Mouse (Mus musculus) midbrain, embryonic 12.5 days (tissue): ENCODE results near the gene Coq10a. TPM values are rescaled to one million over a fixed set of nuclear protein-coding genes. Genes with fewer than 3 reads are reported as not detected.

ENCODE experiments used
- ATAC-seq: fragments of 200-750 bp; cut with Nextera tagmentation; 2 replicates; pipeline ENCODE4 v1.8.0; 2017; ENCODE audit warnings: low read depth, moderate TSS enrichment, moderate library complexity; ENCODE audit not compliant: low FRiP score
- H3K27ac ChIP-seq: fragments of 300-500 bp; sonication (generic); replicated peaks from 2 replicates; pipeline ENCODE4 v1.5.1; 2016; ENCODE audit warnings: mild to moderate bottlenecking
- H3K27me3 ChIP-seq: fragments of 300-500 bp; sonication (generic); 2 replicates; pipeline ENCODE4 v1.6.1; 2016; ENCODE audit warnings: mild to moderate bottlenecking
- H3K36me3 ChIP-seq: fragments of 300-500 bp; sonication (generic); 2 replicates; pipeline ENCODE4 v1.6.1; 2016
- H3K4me1 ChIP-seq: fragments of 300-500 bp; sonication (generic); 2 replicates; pipeline ENCODE4 v1.6.1; 2016
- H3K4me2 ChIP-seq: fragments of 300-500 bp; sonication (generic); replicated peaks from 2 replicates; pipeline ENCODE4 v1.6.1; 2016; ENCODE audit warnings: mild to moderate bottlenecking, moderate library complexity
- H3K4me3 ChIP-seq: fragments of 300-500 bp; sonication (generic); 2 replicates; pipeline ENCODE4 v1.5.1; 2016; ENCODE audit warnings: mild to moderate bottlenecking
- H3K9ac ChIP-seq: fragments of 300-500 bp; sonication (generic); replicated peaks from 2 replicates; pipeline ENCODE4 v1.6.1; 2016; ENCODE audit warnings: mild to moderate bottlenecking, moderate library complexity
- H3K9me3 ChIP-seq: fragments of 300-500 bp; sonication (generic); 2 replicates; pipeline ENCODE4 v1.6.1; 2016; ENCODE audit warnings: mild to moderate bottlenecking
- WGBS: fragments of 180-500 bp; shearing (Covaris S2); methylation state at CpG from one replicate; pipeline ENCODE4 v1.1.7; 2016; 5-methylcytosine and 5-hydroxymethylcytosine counted together
- microRNA-seq: library from miRNA; unstranded; fragments of <30 nt; microRNA quantifications from one replicate; pipeline ENCODE4, GENCODE M21; 2017
- polyA plus RNA-seq: library from polyadenylated mRNA; unstranded; fragments of >200 nt; fragmentation: Nextera tagmentation; extraction: Ambion mirVana; gene quantifications from 2 replicates; pipeline ENCODE4 v1.2.1, GENCODE M21; 2016

The Coq10a gene
- polyA plus RNA-seq, 1 experiment from 2014 or later, result 28.6 TPM

GRCm38 (mm10) chr10:128315578-128315977, 53.2 kb downstream of the Coq10a start:
- Histone ChIP-seq H3K4me1 (no peaks in the 10 kb centered on the region), H3K9me3 (no peaks in the 10 kb centered on the region), H3K36me3 (peaks cover 91% of the 10 kb centered on the region), H3K4me2 (no peak overlapping the region), H3K27ac (no peak overlapping the region), H3K4me3 (no peak overlapping the region), H3K9ac (no peak overlapping the region), H3K27me3 (no peaks in the 10 kb centered on the region)
- no peak for ATAC-seq
- WGBS, result 94% methylated on average over 8 of the region's 8 CpGs

Small RNA genes lying within 50 kb of the gene (microRNA-seq; reads per million reads assigned to microRNA genes)
- gene Gm25361 (not detected), gene Gm26308 (not detected), gene Mir6914 (not detected), gene Mir6915 (3.9 reads per million, percentile 15 among the genes with 10 or more reads in this experiment)

Other genes starting within 250 kb of the Coq10a start
- 19.6 and 21.6 TPM in 2 replicates for gene Rbms2, start 188.7 kb downstream of the Coq10a start, polyA plus RNA-seq
- 0.71 and 0.91 TPM in 2 replicates for gene Gls2, start 174.5 kb downstream of the Coq10a start, polyA plus RNA-seq
- 21.4 and 24.1 TPM in 2 replicates for gene Spryd4, start 157.2 kb downstream of the Coq10a start, polyA plus RNA-seq
- 0.13 TPM in 1 of 2 replicates, not detected in the other for gene Mip, start 143.2 kb downstream of the Coq10a start, polyA plus RNA-seq
- gene Timeless, start 136.9 kb downstream of the Coq10a start, polyA plus RNA-seq, result 54.9 and 58.4 TPM in 2 replicates
- 0.21 and 0.92 TPM in 2 replicates for gene Apon, start 114.9 kb downstream of the Coq10a start, polyA plus RNA-seq
- not detected in 2 replicates for gene Apof, start 100.3 kb downstream of the Coq10a start, polyA plus RNA-seq
- gene Stat2, start 98.4 kb downstream of the Coq10a start, polyA plus RNA-seq, result 23.8 and 24.1 TPM in 2 replicates
- gene Il23a, start 70.2 kb downstream of the Coq10a start, polyA plus RNA-seq, result not detected in 2 replicates
- gene Pan2, start 65.7 kb downstream of the Coq10a start, polyA plus RNA-seq, result 39.8 and 41.7 TPM in 2 replicates
- gene Cnpy2, start 46.5 kb downstream of the Coq10a start, polyA plus RNA-seq, result 219 and 220 TPM in 2 replicates
- 205 and 209 TPM in 2 replicates for gene Cs, start 31.3 kb downstream of the Coq10a start, polyA plus RNA-seq
- 12.9 and 13.5 TPM in 2 replicates for gene Ankrd52, start 8.1 kb upstream of the Coq10a start, polyA plus RNA-seq
- gene Slc39a5, start 32.2 kb upstream of the Coq10a start, polyA plus RNA-seq, result not detected in 2 replicates
- gene Nabp2, start 42.5 kb upstream of the Coq10a start, polyA plus RNA-seq, result 127 and 147 TPM in 2 replicates
- gene Rnf41, start 42.7 kb upstream of the Coq10a start, polyA plus RNA-seq, result 57.6 and 60.7 TPM in 2 replicates
- 188 and 202 TPM in 2 replicates for gene Smarcc2, start 90.3 kb upstream of the Coq10a start, polyA plus RNA-seq
- gene Myl6, start 125.1 kb upstream of the Coq10a start, polyA plus RNA-seq, result 747 and 793 TPM in 2 replicates
- gene Myl6b, start 129.7 kb upstream of the Coq10a start, polyA plus RNA-seq, result 2.7 and 3.0 TPM in 2 replicates
- gene Esyt1, start 156.9 kb upstream of the Coq10a start, polyA plus RNA-seq, result 25.6 and 26.6 TPM in 2 replicates
- gene Zc3h10, start 178.8 kb upstream of the Coq10a start, polyA plus RNA-seq, result 20.1 and 22.5 TPM in 2 replicates
- 2,391 and 2,602 TPM in 2 replicates for gene Rpl41, start 180.3 kb upstream of the Coq10a start, polyA plus RNA-seq
- 164 and 170 TPM in 2 replicates for gene Pa2g4, start 197.0 kb upstream of the Coq10a start, polyA plus RNA-seq
- gene Erbb3, start 220.7 kb upstream of the Coq10a start, polyA plus RNA-seq, result 0.76 and 0.94 TPM in 2 replicates